Mouse (Mus musculus): Measurements from ENCODE around the gene Sdr39u1.

DNA sequence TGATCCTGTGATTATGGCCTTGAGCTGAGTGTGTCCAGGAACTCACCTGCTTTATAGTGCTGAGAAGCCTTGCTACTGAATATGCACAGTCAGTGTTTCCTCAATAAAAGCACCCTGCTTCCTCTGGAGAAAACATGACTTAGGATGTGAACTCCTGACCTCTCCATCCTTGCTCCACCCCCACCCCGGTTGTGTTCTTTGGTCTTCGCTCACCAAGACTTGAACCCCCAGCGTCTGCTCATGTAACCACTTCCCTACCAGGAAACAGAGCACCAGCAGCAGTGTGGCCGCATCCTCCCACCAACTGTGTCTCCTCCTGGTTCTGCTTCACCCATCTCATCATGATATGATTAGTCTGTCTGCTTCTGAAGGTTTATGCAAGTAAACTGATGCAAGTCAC, 13.3 kb upstream of the Sdr39u1 start:
- TF ChIP-seq CTCF (IDR thresholded peaks at IDR 0.05; ENCODE audit: low read depth, low read length) (no peak), POLR2AphosphoS5 (IDR thresholded peaks at IDR 0.05; ENCODE audit: insufficient replicate concordance, low read depth, low read length) (no peak), GATA1 (IDR thresholded peaks at IDR 0.05; ENCODE audit: borderline replicate concordance, low read length) (no peak), TAL1 (conservative IDR thresholded peaks at IDR 0.05; ENCODE audit: low read depth, low read length) (no peak)

Measured in G1E (cell line).